8 mouse cellular contexts compared by ENCODE assay signal in the genomic region with DNA sequence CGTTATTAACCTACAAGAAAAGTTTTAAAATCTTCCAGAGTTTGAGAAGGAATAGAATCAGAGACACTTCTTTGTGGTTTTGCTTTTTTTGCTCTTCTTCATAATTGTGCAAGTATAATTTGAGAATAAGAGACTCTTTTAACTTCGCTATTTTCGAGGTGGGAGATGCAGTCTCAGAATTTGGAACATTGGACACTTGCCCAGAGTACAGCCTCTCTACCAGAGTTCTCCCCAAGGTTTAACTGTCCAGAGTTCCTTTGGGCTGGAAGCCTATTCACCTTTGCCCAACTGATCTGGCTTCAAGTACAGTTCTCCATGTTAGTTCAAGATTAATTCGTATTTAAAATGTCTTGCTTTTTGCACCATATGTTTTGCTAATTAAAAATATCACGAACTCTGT. TPM values are rescaled to one million over a fixed set of nuclear protein-coding genes. Genes with fewer than 3 reads are reported as not detected.
DNase-seq lines count a peak whose midpoint lies in the region; ATAC-seq and TF ChIP-seq lines count a peak whose summit lies in the region.

No protein-coding gene starts in this region.

- no peaks in the 10 kb centered on the region for H3K4me1 ChIP-seq in kidney, adult 2 months (ENCODE audit: control insufficient read depth, insufficient read depth, low read length)
- H3K4me1 ChIP-seq in embryonic facial prominence, embryonic 11.5 days (ENCODE audit: control insufficient read depth, insufficient read depth, low read length) = no peaks in the 10 kb centered on the region
- no peaks in the 10 kb centered on the region for H3K4me1 ChIP-seq in hindbrain, embryonic 16.5 days (ENCODE audit: control insufficient read depth, insufficient read depth, low read depth, low read length)
- no peaks in the 10 kb centered on the region for H3K4me1 ChIP-seq in lung, postnatal 0 days (ENCODE audit: insufficient read depth, low read depth, low read length)

- TF ChIP-seq POLR2A in kidney, adult 2 months (IDR thresholded peaks at IDR 0.05; ENCODE audit: low read depth, low read length) = no peak

- TF ChIP-seq EP300 in lung, postnatal 0 days (IDR thresholded peaks at IDR 0.05) = no peak

- no peaks in the 10 kb centered on the region for H3K27me3 ChIP-seq in kidney, adult 2 months (replicated peaks; ENCODE audit: control insufficient read depth, insufficient read depth, low read length)
- no peaks in the 10 kb centered on the region for H3K27me3 ChIP-seq in embryonic facial prominence, embryonic 11.5 days (ENCODE audit: control insufficient read depth, insufficient read depth, low read length)
- H3K27me3 ChIP-seq in hindbrain, embryonic 16.5 days (replicated peaks; ENCODE audit: control insufficient read depth, insufficient read depth, low read length) = no peaks in the 10 kb centered on the region
- H3K27me3 ChIP-seq in lung, postnatal 0 days (replicated peaks; ENCODE audit: insufficient read depth, low read length) = no peaks in the 10 kb centered on the region

- H3K4me3 ChIP-seq in kidney, adult 2 months (ENCODE audit: insufficient read depth, low read depth, low read length) = peak overlapping the region; percentile 41
- peak overlapping the region; percentile 50 for H3K4me3 ChIP-seq in embryonic facial prominence, embryonic 11.5 days (ENCODE audit: low read depth, low read length)
- H3K4me3 ChIP-seq in hindbrain, embryonic 16.5 days (ENCODE audit: low read length) = peak overlapping the region; percentile 58
- H3K4me3 ChIP-seq in lung, postnatal 0 days (ENCODE audit: low read depth, low read length) = peak overlapping the region; percentile 32; the same call in 1 of the 2 replicates

- no peak for TF ChIP-seq CTCF in kidney, adult 2 months (conservative IDR thresholded peaks at IDR 0.05; ENCODE audit: insufficient read depth, insufficient read length, low read depth, low read length)
- no peak for TF ChIP-seq CTCF in lung, postnatal 0 days (IDR thresholded peaks at IDR 0.05)

- no peaks in the 10 kb centered on the region for H3K9me3 ChIP-seq in embryonic facial prominence, embryonic 11.5 days (replicated peaks; ENCODE audit: control insufficient read depth, low read length)
- no peaks in the 10 kb centered on the region for H3K9me3 ChIP-seq in hindbrain, embryonic 16.5 days (ENCODE audit: control insufficient read depth, low read length)
- H3K9me3 ChIP-seq in lung, postnatal 0 days (ENCODE audit: low read length) = no peaks in the 10 kb centered on the region

- no peak for ATAC-seq in embryonic facial prominence, embryonic 11.5 days (replicated peaks; ENCODE audit: insufficient number of reproducible peaks, low FRiP score, low TSS enrichment, low read depth)
- ATAC-seq in hindbrain, embryonic 16.5 days = no peak
- ATAC-seq in lung, postnatal 0 days = no peak

- H3K4me2 ChIP-seq in embryonic facial prominence, embryonic 11.5 days (ENCODE audit: low read depth, low read length) = 0 out of 2 replicates have a peak overlapping the region, but pooled peaks have one; percentile 2
- peak overlapping the region; percentile 39 for H3K4me2 ChIP-seq in hindbrain, embryonic 16.5 days (ENCODE audit: low read length)
- peak overlapping the region; percentile 37 for H3K4me2 ChIP-seq in lung, postnatal 0 days (replicated peaks; ENCODE audit: low read depth, low read length)

- WGBS in kidney, adult 2 months = 14% methylated on average over 5 of the region's 5 CpGs
- WGBS in embryonic facial prominence, embryonic 11.5 days = 42% methylated on average over 5 of the region's 5 CpGs
- WGBS in hindbrain, embryonic 16.5 days = 45% methylated on average over 5 of the region's 5 CpGs
- WGBS in lung, postnatal 0 days = 29% methylated on average over 5 of the region's 5 CpGs

- H3K36me3 ChIP-seq in kidney, adult 2 months (ENCODE audit: control insufficient read depth, insufficient read depth, low read length) = no peaks in the 10 kb centered on the region
- no peaks in the 10 kb centered on the region for H3K36me3 ChIP-seq in embryonic facial prominence, embryonic 11.5 days (replicated peaks; ENCODE audit: control insufficient read depth, insufficient read depth, low read depth, low read length)
- H3K36me3 ChIP-seq in hindbrain, embryonic 16.5 days (ENCODE audit: control insufficient read depth, insufficient read depth, low read length) = no peaks in the 10 kb centered on the region
- H3K36me3 ChIP-seq in lung, postnatal 0 days (ENCODE audit: insufficient read depth, low read length) = no peaks in the 10 kb centered on the region

- DNase-seq in kidney, adult 2 months = peak; percentile 79
- DNase-seq in kidney, adult 11 months = no peak
- no peak for DNase-seq in embryonic facial prominence, embryonic 11.5 days (ENCODE audit: low spot score)
- DNase-seq in lung, postnatal 0 days (ENCODE audit: low spot score) = no peak
- DNase-seq in ovary, postnatal 14 days (ENCODE audit: low spot score) = no peak
- DNase-seq in gastrocnemius, postnatal 36 days = no peak
- no peak for DNase-seq in urinary bladder, postnatal 36 days (ENCODE audit: low spot score in 2 of 2)

- intact Hi-C loops in gastrocnemius, postnatal 36 days (cut with DNase I) = no loop called here

- H3K9ac ChIP-seq in embryonic facial prominence, embryonic 11.5 days (replicated peaks; ENCODE audit: low read length) = peak overlapping the region; percentile 26; the same call in 1 of the 2 replicates
- H3K9ac ChIP-seq in hindbrain, embryonic 16.5 days (ENCODE audit: low read depth, low read length) = no peak overlapping the region
- H3K9ac ChIP-seq in lung, postnatal 0 days (replicated peaks; ENCODE audit: low read depth) = no peak overlapping the region

- peak overlapping the region; percentile 60; the same call in 1 of the 2 replicates for H3K27ac ChIP-seq in kidney, adult 2 months (ENCODE audit: insufficient read depth, low read depth, low read length)
- H3K27ac ChIP-seq in embryonic facial prominence, embryonic 11.5 days (replicated peaks; ENCODE audit: low read depth, low read length) = no peak overlapping the region
- no peak overlapping the region for H3K27ac ChIP-seq in hindbrain, embryonic 16.5 days (ENCODE audit: low read depth, low read length)
- H3K27ac ChIP-seq in lung, postnatal 0 days (ENCODE audit: low read length) = no peak overlapping the region

RNA-seq across cellular contexts. Expression of a gene that starts 0.5 kb away (rescaled TPM):
- polyA plus RNA-seq in kidney, adult 2 months (2012; rRNA removed) = 2.6 and 4.5 TPM in 2 replicates
- 19.3 and 19.7 TPM in 2 replicates for polyA plus RNA-seq in embryonic facial prominence, embryonic 11.5 days (2014; fragmentation: Nextera tagmentation; extraction: Ambion mirVana)
- polyA plus RNA-seq in hindbrain, embryonic 16.5 days (2015; fragmentation: Nextera tagmentation; extraction: Ambion mirVana) = 11.8 and 12.3 TPM in 2 replicates
- 11.5 and 14.3 TPM in 2 replicates for polyA plus RNA-seq in lung, postnatal 0 days (2015; fragmentation: Nextera tagmentation; extraction: Ambion mirVana)
- total RNA-seq in gastrocnemius, postnatal 36 days (2021) = 1 to 10 TPM; 6.4 to 9.4 TPM

RNA-seq across cellular contexts. Expression of a gene that starts 58.5 kb away (rescaled TPM):
- polyA plus RNA-seq in kidney, adult 2 months (2012; rRNA removed) = 14.1 and 16.4 TPM in 2 replicates
- 52.0 and 57.8 TPM in 2 replicates for polyA plus RNA-seq in embryonic facial prominence, embryonic 11.5 days (2014; fragmentation: Nextera tagmentation; extraction: Ambion mirVana)
- polyA plus RNA-seq in hindbrain, embryonic 16.5 days (2015; fragmentation: Nextera tagmentation; extraction: Ambion mirVana) = 31.4 and 33.7 TPM in 2 replicates
- 49.9 and 56.6 TPM in 2 replicates for polyA plus RNA-seq in lung, postnatal 0 days (2015; fragmentation: Nextera tagmentation; extraction: Ambion mirVana)
- total RNA-seq in gastrocnemius, postnatal 36 days (2021) = 10 to 100 TPM; 20.3 to 24.2 TPM
